Mouse (Mus musculus): ENCODE results near the gene Ankrd53.

Ankrd53 gene

GRCm38 (mm10) chr6:83762344-83762743, at the start of gene Ankrd53:
Gene Ankrd53, plus strand, starts transcription at chr6:83762644.
- no peak for DNase-seq (ENCODE audit: low spot score)

- DNase-seq (ENCODE audit: low spot score), result no peak
Observed at GRCm38 (mm10) chr6:83713271-83714136, 48.9 kb upstream of the Ankrd53 start.

- no peak for DNase-seq (ENCODE audit: low spot score)
Observed at GRCm38 (mm10) chr6:83714221-83715123, 48.0 kb upstream of the Ankrd53 start.

DNA sequence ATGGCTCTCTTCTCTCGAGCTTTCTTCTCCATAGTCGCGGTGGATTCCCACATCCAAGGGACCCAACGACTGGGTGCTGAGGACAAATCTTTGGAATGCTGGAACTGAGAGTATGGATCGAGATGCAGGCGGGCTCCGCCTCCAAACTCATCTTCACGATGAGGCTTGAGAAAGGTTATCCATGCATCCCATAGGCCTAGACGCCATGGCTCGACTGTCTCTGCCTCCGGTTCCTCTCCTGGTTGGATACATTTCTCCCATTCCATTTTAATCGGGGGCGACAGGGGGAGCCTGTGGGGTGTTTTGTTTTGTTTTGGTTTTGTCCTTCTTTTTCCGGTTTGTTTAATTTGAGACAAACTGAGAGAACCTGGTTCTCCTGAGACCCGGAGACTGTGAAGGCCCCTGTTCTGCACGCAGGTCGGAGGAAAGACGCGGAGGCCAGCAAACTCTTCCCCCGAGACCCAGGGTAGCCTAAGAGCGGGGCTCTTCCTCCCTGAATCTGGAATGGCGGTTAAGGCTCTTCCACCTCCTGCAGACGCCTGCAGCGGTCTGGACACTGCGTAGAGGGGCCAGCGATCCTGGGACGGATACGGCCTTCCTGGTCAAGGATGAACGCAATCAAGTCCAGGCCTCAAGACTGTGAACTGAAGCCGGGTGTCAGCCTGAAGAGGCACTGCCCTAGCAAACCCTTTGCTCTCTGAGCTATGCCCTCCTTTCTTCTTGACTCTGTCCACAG, 46.8 kb upstream of the Ankrd53 start:
- DNase-seq (ENCODE audit: low spot score), result no peak

DNA sequence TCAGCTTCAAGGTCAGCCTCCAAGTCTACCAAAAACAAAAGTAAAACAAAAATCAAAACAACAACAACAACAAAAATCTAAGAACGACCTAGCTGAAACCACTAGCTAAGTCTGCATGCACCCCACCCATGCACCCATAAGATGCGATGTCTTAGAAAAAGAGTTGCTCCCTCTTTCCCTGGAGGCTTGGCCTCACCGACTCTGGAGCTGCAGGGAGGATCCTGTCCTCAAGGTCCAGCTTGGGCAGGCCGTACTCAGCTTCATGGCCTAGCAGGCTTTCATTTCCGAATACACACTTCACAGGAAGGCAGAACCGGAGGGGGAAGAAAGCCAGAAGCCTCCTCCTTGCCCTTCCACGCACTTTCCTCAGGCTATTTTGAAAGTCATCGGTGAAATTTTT, 45.4 kb upstream of the Ankrd53 start:
- DNase-seq (ENCODE audit: low spot score), result no peak

DNA sequence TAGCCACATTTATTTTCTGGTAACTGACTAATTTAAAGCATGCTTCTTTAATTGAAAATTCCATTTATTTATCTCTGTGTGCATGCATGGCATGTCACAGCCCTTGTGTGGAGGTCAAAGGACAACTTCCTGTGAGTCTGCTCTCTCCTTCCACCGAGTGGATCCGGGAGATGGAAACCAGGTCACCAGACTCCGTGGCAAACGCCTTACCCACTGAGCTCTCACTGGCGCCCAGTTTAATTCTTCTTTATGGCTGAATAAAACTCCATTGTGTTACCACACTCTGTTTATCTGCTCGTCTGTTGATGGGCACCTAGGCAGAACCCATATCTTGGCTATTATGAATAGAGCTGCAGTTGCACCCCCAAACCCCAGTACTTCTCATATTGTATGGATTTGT, 39.9 kb upstream of the Ankrd53 start:
- peak; percentile 54 for DNase-seq (ENCODE audit: low spot score)

GRCm38 (mm10) chr6:83727178-83727577, 35.3 kb upstream of the Ankrd53 start:
- no peak for DNase-seq (ENCODE audit: low spot score)

DNA sequence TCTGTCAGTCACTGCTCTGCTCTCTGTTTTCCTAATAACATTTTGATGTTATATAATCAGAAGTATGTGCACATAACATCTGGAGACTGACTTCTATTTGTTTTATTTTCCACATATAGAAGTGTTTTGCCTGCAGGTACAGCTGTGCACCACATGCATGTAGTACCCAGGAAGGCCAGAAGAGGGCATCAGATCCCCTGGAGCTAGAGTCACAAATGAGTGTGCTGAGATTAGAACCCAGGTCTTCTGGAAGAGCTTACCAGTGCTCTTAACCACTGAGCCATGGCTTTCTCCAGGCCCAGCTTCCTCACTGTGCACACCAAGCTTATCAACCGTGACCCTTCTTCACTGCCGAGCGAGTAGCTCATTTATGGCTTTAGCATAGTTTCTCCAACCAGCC, 34.0 kb upstream of the Ankrd53 start:
- no peak for DNase-seq (ENCODE audit: low spot score)

- DNase-seq (ENCODE audit: low spot score), result no peak
Observed at GRCm38 (mm10) chr6:83729350-83729970, 33.0 kb upstream of the Ankrd53 start.

- DNase-seq (ENCODE audit: low spot score), result peak; percentile 79
Observed at GRCm38 (mm10) chr6:83731128-83731527, 31.3 kb upstream of the Ankrd53 start.

DNA sequence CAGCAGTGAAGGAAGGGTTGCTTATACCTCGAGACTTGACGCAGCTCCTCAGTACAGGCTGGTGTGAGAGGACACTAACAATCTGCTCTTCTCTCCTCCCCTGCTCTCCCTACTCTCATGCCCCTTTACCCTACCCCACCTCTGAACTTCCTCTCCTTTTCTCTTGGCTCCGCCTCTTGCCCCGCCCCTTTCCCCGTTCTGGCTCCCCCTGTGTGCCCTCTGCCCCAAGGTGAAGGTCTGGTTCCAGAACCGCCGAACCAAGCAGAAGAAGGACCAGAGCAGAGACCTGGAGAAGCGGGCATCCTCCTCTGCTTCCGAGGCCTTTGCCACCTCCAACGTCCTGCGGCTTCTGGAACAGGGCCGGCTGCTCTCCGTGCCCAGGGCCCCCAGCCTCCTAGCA, 25.1 kb upstream of the Ankrd53 start:
- no peak for DNase-seq (ENCODE audit: low spot score)

GRCm38 (mm10) chr6:83738596-83738995, 23.8 kb upstream of the Ankrd53 start:
- no peak for DNase-seq (ENCODE audit: low spot score)

GRCm38 (mm10) chr6:83742761-83743160, 19.7 kb upstream of the Ankrd53 start, which contains the start of gene Atp6v1b1:
Gene Atp6v1b1, plus strand, starts transcription at chr6:83742990.
- no peak for DNase-seq (ENCODE audit: low spot score)

DNA sequence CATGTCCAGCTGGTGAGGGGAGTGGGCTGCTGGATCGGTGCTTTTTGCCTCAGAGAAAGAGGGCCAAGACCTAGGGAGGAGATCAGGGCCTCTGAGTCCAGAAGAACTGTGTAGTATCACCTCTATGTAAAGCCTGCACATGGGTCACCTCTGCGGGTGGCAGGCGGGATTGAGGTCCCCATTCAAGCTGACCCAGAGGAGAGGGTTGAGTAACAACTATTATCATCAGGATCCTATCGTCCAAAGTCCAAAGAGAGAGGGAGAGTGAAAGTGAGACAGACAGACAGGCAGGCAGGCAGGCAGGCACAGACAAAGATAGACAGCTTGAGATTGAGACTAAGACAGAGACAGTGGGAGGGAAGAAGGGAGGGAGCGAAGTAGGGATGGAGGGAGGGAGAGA, 19.2 kb upstream of the Ankrd53 start:
- DNase-seq (ENCODE audit: low spot score), result no peak

- DNase-seq (ENCODE audit: low spot score), result no peak
Observed at GRCm38 (mm10) chr6:83744126-83744525, 18.3 kb upstream of the Ankrd53 start.

GRCm38 (mm10) chr6:83744557-83744956, 17.9 kb upstream of the Ankrd53 start:
- no peak for DNase-seq (ENCODE audit: low spot score)

GRCm38 (mm10) chr6:83745466-83745865, 17.0 kb upstream of the Ankrd53 start:
- no peak for DNase-seq (ENCODE audit: low spot score)

GRCm38 (mm10) chr6:83749286-83749685, 13.2 kb upstream of the Ankrd53 start:
- no peak for DNase-seq (ENCODE audit: low spot score)

GRCm38 (mm10) chr6:83750171-83750684, 12.2 kb upstream of the Ankrd53 start:
- DNase-seq (ENCODE audit: low spot score), result peak; percentile 54

DNA sequence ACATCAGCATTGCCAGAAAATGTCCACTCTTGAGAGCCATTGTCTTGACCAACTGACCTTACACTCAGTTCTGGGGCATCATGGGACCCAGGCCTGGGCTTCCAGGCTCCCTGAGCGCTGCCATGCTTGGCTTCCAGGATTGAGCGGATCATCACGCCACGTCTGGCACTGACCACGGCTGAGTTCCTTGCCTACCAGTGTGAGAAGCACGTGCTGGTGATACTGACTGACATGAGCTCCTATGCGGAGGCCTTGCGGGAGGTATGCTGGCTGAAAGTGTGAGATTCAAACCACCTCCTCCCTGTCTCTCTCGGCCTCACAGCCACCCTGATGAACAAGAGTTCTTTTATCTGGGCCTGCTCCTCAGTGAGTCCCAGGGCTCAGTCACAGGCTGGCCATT, 6.4 kb upstream of the Ankrd53 start:
- DNase-seq (ENCODE audit: low spot score), result no peak

DNA sequence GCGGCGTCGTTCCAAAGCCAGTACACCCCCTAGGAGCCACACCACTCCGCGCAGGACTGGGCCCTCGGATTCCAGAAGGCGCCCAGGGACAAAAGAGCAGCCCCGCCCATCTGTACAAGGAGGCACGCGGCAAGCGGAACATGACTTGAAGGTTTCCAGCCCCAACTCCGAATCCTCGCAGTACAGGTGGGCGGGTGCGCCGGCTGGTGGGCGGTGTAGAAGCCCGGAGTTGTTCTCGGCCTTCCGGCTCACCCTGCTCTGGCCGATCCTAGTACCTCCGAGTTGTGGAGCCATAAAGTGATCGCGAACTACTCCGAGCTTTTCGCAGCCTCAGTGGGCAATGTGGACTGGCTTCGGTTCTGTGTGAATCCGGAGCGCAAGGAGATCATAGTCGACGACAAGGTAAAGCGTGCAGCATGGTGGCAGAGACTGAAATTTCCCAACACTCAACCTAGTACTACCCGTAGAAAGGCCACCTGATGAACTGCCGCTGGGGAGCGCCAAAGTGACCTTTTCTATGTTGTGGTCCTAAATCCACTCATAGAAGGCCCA, 512 bp downstream of the Ankrd53 start:
- no peak for DNase-seq (ENCODE audit: low spot score)

Measured in MN1 (cell line).